Mouse (Mus musculus) kidney, embryonic 14.5 days (tissue): ENCODE results near the gene Hnrnpab. TPM values are rescaled to one million over a fixed set of nuclear protein-coding genes. Genes with fewer than 3 reads are reported as not detected.
"Not testable (repeated sequence)": the region's sequence is repeated elsewhere in the genome, so short reads cannot be mapped to it uniquely, and the experiment has no call there.

Experiments used
- ATAC-seq: fragments of 200-750 bp; cut with Nextera tagmentation; 2 replicates; pipeline ENCODE4 v1.8.0; 2017; ENCODE audit warnings: moderate number of reproducible peaks, mild to moderate bottlenecking, moderate TSS enrichment, moderate library complexity; ENCODE audit not compliant: low FRiP score, low TSS enrichment
- H3K27ac ChIP-seq: fragments of 300-500 bp; sonication (generic); 2 replicates; pipeline ENCODE4 v1.5.1; 2014; ENCODE audit warnings: low read depth, mild to moderate bottlenecking, low read length, moderate library complexity, mixed read lengths
- H3K27me3 ChIP-seq: fragments of 300-500 bp; sonication (generic); 2 replicates; pipeline ENCODE4 v1.6.1; 2014; ENCODE audit warnings: mild to moderate bottlenecking, low read length; ENCODE audit not compliant: control insufficient read depth, insufficient read depth
- H3K36me3 ChIP-seq: fragments of 300-500 bp; sonication (generic); 2 replicates; pipeline ENCODE4 v1.6.1; 2014; ENCODE audit warnings: low read length, mixed read lengths; ENCODE audit not compliant: control insufficient read depth, insufficient read depth
- H3K4me1 ChIP-seq: fragments of 300-500 bp; sonication (generic); 2 replicates; pipeline ENCODE4 v1.6.1; 2014; ENCODE audit warnings: low read length, mixed read lengths; ENCODE audit not compliant: control insufficient read depth, insufficient read depth
- H3K4me2 ChIP-seq: fragments of 300-500 bp; sonication (generic); replicated peaks from 2 replicates; pipeline ENCODE4 v1.6.1; 2014; ENCODE audit warnings: low read depth, mild to moderate bottlenecking, low read length
- H3K4me3 ChIP-seq: fragments of 300-500 bp; sonication (generic); 2 replicates; pipeline ENCODE4 v1.5.1; 2014; ENCODE audit warnings: mild to moderate bottlenecking, low read length
- H3K9ac ChIP-seq: fragments of 300-500 bp; sonication (generic); 2 replicates; pipeline ENCODE4 v1.6.1; 2014; ENCODE audit warnings: low read depth, mild to moderate bottlenecking, low read length, moderate library complexity
- H3K9me3 ChIP-seq: fragments of 300-500 bp; sonication (generic); 2 replicates; pipeline ENCODE4 v1.6.1; 2016; ENCODE audit warnings: low read length; ENCODE audit not compliant: control insufficient read depth
- WGBS: fragments of 180-500 bp; shearing (Covaris S2); extraction: QIAGEN DNeasy Blood & Tissue Kit; methylation state at CpG from one replicate; pipeline ENCODE4 v1.1.7; 2014; 5-methylcytosine and 5-hydroxymethylcytosine counted together
- polyA plus RNA-seq: library from polyadenylated mRNA; unstranded; fragments of >200 nt; fragmentation: Nextera tagmentation; extraction: Ambion mirVana; gene quantifications from 2 replicates; pipeline ENCODE4 v1.2.1, GENCODE M21; 2014

Gene Hnrnpab
- polyA plus RNA-seq, 1 experiment from 2014 or later, result 680 TPM

DNA sequence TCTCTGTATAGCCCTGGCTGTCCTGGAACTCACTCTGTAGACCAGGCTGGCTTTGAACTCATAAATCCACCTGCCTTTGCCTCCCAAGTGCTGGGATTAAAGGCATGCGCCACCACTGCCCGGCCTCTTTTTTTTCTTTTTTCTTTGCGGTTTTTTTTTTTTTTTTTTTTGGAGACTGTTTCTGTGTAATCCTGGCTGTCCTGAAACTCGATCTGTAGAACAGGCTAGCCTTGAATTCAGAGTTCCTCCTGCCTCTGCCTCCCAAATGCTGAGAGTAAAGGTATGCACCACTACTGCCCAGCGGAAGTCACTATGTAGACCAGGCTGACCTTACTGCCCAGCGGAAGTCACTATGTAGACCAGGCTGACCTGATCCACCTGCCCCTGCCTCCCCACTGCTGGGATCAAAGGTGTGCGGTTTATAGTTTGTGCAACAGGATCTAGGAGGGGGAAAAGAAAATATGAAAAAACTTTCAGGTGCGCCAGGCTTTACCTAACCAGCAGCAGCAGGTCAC, 12.3 kb upstream of the Hnrnpab start:
- H3K27me3 ChIP-seq, result no peaks in the 10 kb centered on the region
- peak overlapping the region; percentile 57 for H3K4me2 ChIP-seq
- peak overlapping the region; percentile 82 for H3K4me3 ChIP-seq
- ATAC-seq, result peak; percentile 56
- peaks cover 20% of the 10 kb centered on the region for H3K36me3 ChIP-seq
- H3K9me3 ChIP-seq, result no peaks in the 10 kb centered on the region
- peaks cover 16% of the 10 kb centered on the region for H3K4me1 ChIP-seq
- H3K9ac ChIP-seq, result no peak overlapping the region; the same call in 1 of the 2 replicates
- 51% methylated on average over 8 of the region's 8 CpGs for WGBS
- H3K27ac ChIP-seq, result no peak overlapping the region

DNA sequence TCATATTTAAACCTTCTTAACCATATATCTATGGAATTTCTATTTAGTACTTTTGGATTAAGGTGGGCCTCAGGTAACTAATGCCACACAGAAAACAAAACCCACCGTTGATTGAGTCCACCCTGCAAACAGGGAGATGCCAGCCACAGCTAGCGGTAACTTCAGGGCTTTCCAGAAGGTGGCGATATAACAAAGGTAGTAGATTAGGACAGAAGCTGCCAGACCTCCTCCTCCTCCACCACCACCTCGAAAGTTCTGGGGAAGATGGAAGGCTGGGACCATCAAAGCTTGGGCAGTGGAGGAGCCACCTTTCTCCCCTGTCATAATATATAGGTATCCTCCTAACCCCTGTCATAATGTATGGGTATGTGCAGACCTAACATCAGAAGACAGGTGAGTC, 11.0 kb upstream of the Hnrnpab start:
- H3K9me3 ChIP-seq, result no peaks in the 10 kb centered on the region
- ATAC-seq, result no peak
- H3K4me2 ChIP-seq, result no peak overlapping the region
- H3K27ac ChIP-seq, result no peak overlapping the region
- H3K36me3 ChIP-seq, result peaks cover 7% of the 10 kb centered on the region
- no peak overlapping the region for H3K4me3 ChIP-seq
- H3K4me1 ChIP-seq, result peaks cover 16% of the 10 kb centered on the region
- no peaks in the 10 kb centered on the region for H3K27me3 ChIP-seq
- WGBS, result 2% methylated on average over 4 of the region's 4 CpGs
- H3K9ac ChIP-seq, result no peak overlapping the region

- not testable (repeated sequence) for H3K36me3 ChIP-seq, H3K9me3 ChIP-seq, H3K27ac ChIP-seq, ATAC-seq, H3K4me3 ChIP-seq, H3K9ac ChIP-seq, H3K27me3 ChIP-seq
- H3K4me2 ChIP-seq, result peak overlapping the region; percentile 68
- WGBS, result 93% methylated on average over 7 of the region's 7 CpGs
- H3K4me1 ChIP-seq, result peaks cover 15% of the 10 kb centered on the region
Measured at GRCm38 (mm10) chr11:51616113-51616512, 9.5 kb upstream of the Hnrnpab start.

DNA sequence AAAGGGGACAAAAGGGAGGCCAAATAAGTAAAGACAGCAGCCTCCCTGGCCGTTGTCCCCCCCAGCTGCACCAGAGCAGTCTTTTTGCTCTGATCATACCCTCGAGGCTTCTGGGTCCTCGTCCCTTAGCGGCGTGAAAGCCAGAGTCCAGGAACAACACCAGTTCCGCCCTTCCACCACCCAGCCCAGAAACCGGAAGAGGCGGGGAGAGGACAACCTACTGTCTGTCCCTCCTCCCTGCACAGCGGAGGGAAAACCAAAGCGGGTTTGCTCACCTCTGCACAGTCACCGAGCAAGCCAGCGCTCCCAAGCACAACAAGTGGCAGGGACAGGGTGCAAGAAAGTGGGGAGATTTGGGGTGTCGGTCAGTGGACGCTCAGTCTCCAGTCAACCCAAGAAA, 9.0 kb upstream of the Hnrnpab start:
- H3K4me2 ChIP-seq, result peak overlapping the region; percentile 68
- peak overlapping the region; percentile 65 for H3K9ac ChIP-seq
- 1% methylated on average over 14 of the region's 14 CpGs for WGBS
- H3K4me3 ChIP-seq, result peak overlapping the region; percentile 33
- ATAC-seq, result peak; percentile 64; the same call in 1 of the 2 replicates
- H3K27me3 ChIP-seq, result no peaks in the 10 kb centered on the region
- H3K4me1 ChIP-seq, result peaks cover 10% of the 10 kb centered on the region
- H3K9me3 ChIP-seq, result no peaks in the 10 kb centered on the region
- peak overlapping the region; percentile 86 for H3K27ac ChIP-seq
- no peaks in the 10 kb centered on the region for H3K36me3 ChIP-seq

GRCm38 (mm10) chr11:51615129-51615528, 8.5 kb upstream of the Hnrnpab start:
- Histone ChIP-seq H3K27ac (peak overlapping the region; percentile 86), H3K4me1 (peaks cover 6% of the 10 kb centered on the region), H3K9me3 (no peaks in the 10 kb centered on the region), H3K36me3 (no peaks in the 10 kb centered on the region), H3K9ac (peak overlapping the region; percentile 65), H3K27me3 (no peaks in the 10 kb centered on the region), H3K4me2 (peak overlapping the region; percentile 68), H3K4me3 (peak overlapping the region; percentile 33)
- ATAC-seq, result no peak
- 34% methylated on average over 7 of the region's 7 CpGs for WGBS

DNA sequence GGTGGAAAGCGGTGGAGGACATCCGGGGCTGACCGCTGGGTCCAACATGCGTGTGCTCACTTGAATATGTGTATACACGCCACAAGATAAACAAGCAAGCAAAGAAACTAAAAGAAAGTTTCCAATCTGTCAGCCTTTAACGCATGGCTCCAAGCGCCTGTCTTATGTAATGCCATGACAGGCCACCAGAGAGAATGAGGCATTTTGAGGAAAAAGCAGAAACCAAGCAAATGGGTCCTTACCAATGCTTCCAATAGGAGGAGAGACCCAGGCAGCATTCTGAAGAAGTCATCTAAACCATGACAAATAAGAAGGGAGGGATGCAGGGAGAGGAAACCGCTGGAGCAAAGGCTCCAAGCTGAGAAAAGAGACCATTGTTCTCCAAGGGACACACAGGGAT, 7.6 kb upstream of the Hnrnpab start:
- no peaks in the 10 kb centered on the region for H3K27me3 ChIP-seq
- H3K27ac ChIP-seq, result no peak overlapping the region
- no peak overlapping the region for H3K4me3 ChIP-seq
- ATAC-seq, result no peak
- no peak overlapping the region for H3K4me2 ChIP-seq
- 83% methylated on average over 8 of the region's 8 CpGs for WGBS
- no peaks in the 10 kb centered on the region for H3K9me3 ChIP-seq
- H3K36me3 ChIP-seq, result no peaks in the 10 kb centered on the region
- no peak overlapping the region for H3K9ac ChIP-seq
- peaks cover 6% of the 10 kb centered on the region for H3K4me1 ChIP-seq

- not testable (repeated sequence) for H3K36me3 ChIP-seq, ATAC-seq, H3K9ac ChIP-seq, H3K27ac ChIP-seq, H3K4me1 ChIP-seq, H3K9me3 ChIP-seq, H3K27me3 ChIP-seq, H3K4me3 ChIP-seq, H3K4me2 ChIP-seq
- WGBS, result 84% methylated on average over 5 of the region's 5 CpGs
Measured at GRCm38 (mm10) chr11:51609940-51610339, 3.3 kb upstream of the Hnrnpab start.

GRCm38 (mm10) chr11:51609266-51609909, 2.7 kb upstream of the Hnrnpab start:
- H3K36me3 ChIP-seq, result peaks cover 12% of the 10 kb centered on the region
- no peak overlapping the region for H3K4me2 ChIP-seq
- H3K27me3 ChIP-seq, result no peaks in the 10 kb centered on the region
- no peak overlapping the region for H3K4me3 ChIP-seq
- H3K4me1 ChIP-seq, result peaks cover 7% of the 10 kb centered on the region
- ATAC-seq, result no peak
- no peak overlapping the region for H3K9ac ChIP-seq
- 80% methylated on average over 3 of the region's 3 CpGs for WGBS
- H3K27ac ChIP-seq, result no peak overlapping the region
- no peaks in the 10 kb centered on the region for H3K9me3 ChIP-seq

- peak overlapping the region; percentile 66 for H3K4me2 ChIP-seq
- WGBS, result 6% methylated on average over 15 of the region's 15 CpGs
- peak; percentile 43; the same call in 1 of the 2 replicates for ATAC-seq
Measured at GRCm38 (mm10) chr11:51607096-51607738, 570 bp upstream of the Hnrnpab start.

More at GRCm38 (mm10) chr11:51607096-51607738, 570 bp upstream of the Hnrnpab start:
- Histone ChIP-seq H3K4me1 (peaks cover 14% of the 10 kb centered on the region), H3K36me3 (peaks cover 34% of the 10 kb centered on the region), H3K9me3 (no peaks in the 10 kb centered on the region), H3K9ac (peak overlapping the region; percentile 70), H3K4me3 (peak overlapping the region; percentile 97), H3K27ac (peak overlapping the region; percentile 89), H3K27me3 (no peaks in the 10 kb centered on the region)
